Mouse (Mus musculus) kidney, adult 2 months (tissue): ENCODE measurements around the gene Glod5. TPM values are rescaled to one million over a fixed set of nuclear protein-coding genes. Genes with fewer than 3 reads are reported as not detected.
"Not testable (repeated sequence)": the region's sequence is repeated elsewhere in the genome, so short reads cannot be mapped to it uniquely, and the experiment has no call there.

ENCODE experiments used
- DNase-seq: peaks from one replicate; pipeline ENCODE4 v3.0.0; 2021
- H3K27ac ChIP-seq: fragments of 200-500 bp; 2 replicates; pipeline ENCODE4 v1.5.1; 2012; ENCODE audit warnings: low read depth, low read length, control low read depth, inconsistent platforms; ENCODE audit not compliant: insufficient read depth
- H3K27me3 ChIP-seq: fragments of 200-500 bp; replicated peaks from 2 replicates; pipeline ENCODE4 v1.6.1; 2012; ENCODE audit warnings: mild to moderate bottlenecking, moderate library complexity, low read length, inconsistent platforms; ENCODE audit not compliant: control insufficient read depth, insufficient read depth
- H3K36me3 ChIP-seq: fragments of 200-500 bp; 2 replicates; pipeline ENCODE4 v1.6.1; 2012; ENCODE audit warnings: mild to moderate bottlenecking, moderate library complexity, low read length, inconsistent platforms; ENCODE audit not compliant: control insufficient read depth, insufficient read depth
- H3K4me1 ChIP-seq: fragments of 200-500 bp; 2 replicates; pipeline ENCODE4 v1.6.1; 2011; ENCODE audit warnings: low read length; ENCODE audit not compliant: control insufficient read depth, insufficient read depth
- H3K4me3 ChIP-seq: fragments of 200-500 bp; 2 replicates; pipeline ENCODE4 v1.5.1; 2011; ENCODE audit warnings: mild to moderate bottlenecking, low read depth, low read length, control low read depth; ENCODE audit not compliant: insufficient read depth
- CTCF ChIP-seq: fragments of 200-500 bp; conservative IDR thresholded peaks from 2 replicates; pipeline ENCODE4 v1.5.1; 2011; ENCODE audit warnings: low read depth, mild to moderate bottlenecking, control low read depth, low read length, moderate library complexity, mixed read lengths; ENCODE audit not compliant: insufficient read depth, insufficient read length
- POLR2A ChIP-seq: fragments of 200-500 bp; IDR thresholded peaks from one replicate; pipeline ENCODE4 v1.6.1; 2011; ENCODE audit warnings: low read depth, low read length, control low read depth
- WGBS: fragments of 180-500 bp; shearing (Covaris S2); methylation state at CpG from one replicate; pipeline ENCODE4 v1.1.7; 2018; 5-methylcytosine and 5-hydroxymethylcytosine counted together
- polyA plus RNA-seq: library from polyadenylated mRNA; depleted of rRNA; stranded (reverse); fragments of >200 nt; gene quantifications from 2 replicates; pipeline ENCODE4 v1.2.3, GENCODE M21; 2012

Gene Glod5
- polyA plus RNA-seq, 1 experiment, result 42.2 TPM

GRCm38 (mm10) chrX:8013569-8014314, 4.5 kb downstream of the Glod5 start:
- DNase-seq, result no peak

GRCm38 (mm10) chrX:8013157-8013556, 5.1 kb downstream of the Glod5 start:
- no peak overlapping the region for H3K27ac ChIP-seq
- no peak for DNase-seq
- 18% methylated on average over 2 of the region's 2 CpGs for WGBS
- H3K4me1 ChIP-seq, result no peaks in the 10 kb centered on the region; the same call in 1 of the 2 replicates
- no peaks in the 10 kb centered on the region for H3K27me3 ChIP-seq
- no peaks in the 10 kb centered on the region for H3K36me3 ChIP-seq
- no peak overlapping the region for H3K4me3 ChIP-seq
- TF ChIP-seq CTCF (no peak), POLR2A (no peak)

More at GRCm38 (mm10) chrX:8013569-8014314, 4.5 kb downstream of the Glod5 start:
- no peak overlapping the region for H3K4me3 ChIP-seq
- H3K27me3 ChIP-seq, result no peaks in the 10 kb centered on the region
- TF ChIP-seq CTCF (no peak), POLR2A (no peak)
- H3K4me1 ChIP-seq, result no peaks in the 10 kb centered on the region; the same call in 1 of the 2 replicates
- 73% methylated on average over 7 of the region's 8 CpGs for WGBS
- no peaks in the 10 kb centered on the region for H3K36me3 ChIP-seq
- no peak overlapping the region for H3K27ac ChIP-seq

GRCm38 (mm10) chrX:8009356-8009755, 8.9 kb downstream of the Glod5 start:
- not testable (repeated sequence) for H3K27ac ChIP-seq, H3K4me1 ChIP-seq, DNase-seq, H3K4me3 ChIP-seq, H3K36me3 ChIP-seq, H3K27me3 ChIP-seq
- WGBS, result 92% methylated on average over 4 of the region's 4 CpGs

DNA sequence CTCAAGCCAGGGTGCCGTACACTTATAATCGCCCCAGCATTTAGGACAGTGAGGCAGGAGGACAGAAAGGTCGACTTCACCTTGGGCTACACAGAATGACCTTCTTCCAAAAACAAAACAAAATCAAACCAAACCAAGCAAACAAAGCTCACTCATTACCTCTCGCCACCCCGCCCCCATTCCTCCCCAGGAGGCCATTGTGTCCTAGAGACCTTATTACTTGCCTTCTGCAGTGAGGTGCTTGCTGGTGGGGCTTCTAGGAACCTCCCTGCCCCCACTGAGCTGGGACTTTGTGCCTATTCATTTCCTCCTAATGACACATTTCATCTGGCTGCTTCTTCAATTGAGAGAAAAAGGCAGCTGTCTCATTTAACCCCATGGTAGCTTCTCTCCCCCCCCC, 9.7 kb downstream of the Glod5 start:
- DNase-seq, result no peak
- H3K27me3 ChIP-seq, result no peaks in the 10 kb centered on the region
- no peak overlapping the region for H3K27ac ChIP-seq
- WGBS, result 44% methylated on average over 5 of the region's 5 CpGs
- no peaks in the 10 kb centered on the region; the same call in 1 of the 2 replicates for H3K4me1 ChIP-seq
- TF ChIP-seq CTCF, result no peak
- TF ChIP-seq POLR2A, result no peak
- H3K36me3 ChIP-seq, result no peaks in the 10 kb centered on the region
- H3K4me3 ChIP-seq, result no peak overlapping the region

GRCm38 (mm10) chrX:8002971-8003370, 15.3 kb downstream of the Glod5 start:
- TF ChIP-seq POLR2A (no peak), CTCF (0 out of 2 replicates have a peak, but pooled peaks have one; percentile 5)
- Histone ChIP-seq H3K36me3 (no peaks in the 10 kb centered on the region), H3K4me3 (no peak overlapping the region), H3K27me3 (no peaks in the 10 kb centered on the region), H3K27ac (no peak overlapping the region), H3K4me1 (no peaks in the 10 kb centered on the region)
- no peak for DNase-seq
- 61% methylated on average over 4 of the region's 4 CpGs for WGBS

- no peaks in the 10 kb centered on the region for H3K36me3 ChIP-seq
- DNase-seq, result peak; percentile 17
- 20% methylated on average over 5 of the region's 5 CpGs for WGBS
- peak overlapping the region; percentile 35; the same call in 1 of the 2 replicates for H3K27ac ChIP-seq
- TF ChIP-seq POLR2A, result no peak
- no peak for TF ChIP-seq CTCF
- H3K4me3 ChIP-seq, result no peak overlapping the region
- H3K27me3 ChIP-seq, result no peaks in the 10 kb centered on the region
- no peaks in the 10 kb centered on the region for H3K4me1 ChIP-seq
Measured at GRCm38 (mm10) chrX:8002001-8002400, 16.3 kb downstream of the Glod5 start.

DNA sequence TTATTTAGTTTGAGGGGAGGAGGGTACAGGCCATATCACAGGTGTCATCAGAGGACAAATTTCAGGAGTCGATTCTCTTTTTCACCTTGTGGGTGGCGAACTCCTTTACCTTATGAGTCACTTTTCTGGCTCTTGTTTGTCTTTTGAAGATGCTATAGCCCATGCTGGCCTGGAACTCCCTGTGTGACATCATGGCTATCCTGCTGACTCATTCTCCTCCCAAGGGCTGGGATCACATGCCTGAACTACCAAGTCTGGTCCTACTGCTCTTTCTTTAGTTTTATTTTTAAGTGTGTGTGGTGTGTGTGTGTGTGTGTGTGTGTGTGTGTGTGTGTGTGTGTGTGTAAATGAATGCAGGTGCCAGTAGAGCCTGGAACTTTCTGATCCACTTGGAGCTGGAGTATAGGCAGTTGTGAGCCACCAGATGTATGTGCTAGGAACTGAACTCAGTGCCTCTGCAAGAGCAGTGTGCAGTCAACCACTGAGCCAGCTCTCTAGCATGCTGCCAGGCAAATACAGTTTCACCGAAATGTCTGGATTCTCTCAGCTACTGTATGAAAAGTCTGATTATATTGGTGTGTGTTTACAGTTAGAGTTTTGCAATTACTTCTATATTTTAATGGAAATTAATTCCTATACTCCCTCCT, 17.6 kb downstream of the Glod5 start:
- TF ChIP-seq POLR2A, result no peak
- no peak for TF ChIP-seq CTCF
- H3K27ac ChIP-seq, result no peak overlapping the region

More for the DNA sequence above, 17.6 kb downstream of the Glod5 start:
- Histone ChIP-seq H3K27me3 (no peaks in the 10 kb centered on the region), H3K36me3 (no peaks in the 10 kb centered on the region), H3K4me1 (no peaks in the 10 kb centered on the region), H3K4me3 (no peak overlapping the region)
- 85% methylated on average over 3 of the region's 3 CpGs for WGBS
- DNase-seq, result no peak
